Mouse (Mus musculus) CH12.LX (cell line): Measurements from ENCODE around the gene Optc. TPM values are rescaled to one million over a fixed set of nuclear protein-coding genes. Genes with fewer than 3 reads are reported as not detected.

Source experiments
- DNase-seq: peaks from one replicate; pipeline ENCODE4 v3.0.0-alpha.2; 2013; ENCODE audit errors: extremely low read depth
- H3K27ac ChIP-seq: 2 replicates; pipeline ENCODE4 v1.5.1; 2012; ENCODE audit warnings: low read depth, mild to moderate bottlenecking, control low read depth, moderate library complexity; ENCODE audit not compliant: insufficient read depth
- H3K27me3 ChIP-seq: replicated peaks from 2 replicates; pipeline ENCODE3; 2012; ENCODE audit warnings: inconsistent platforms
- H3K36me3 ChIP-seq, 2 experiments: replicated peaks in 1 of 2; 2 replicates each; pipeline versions ENCODE3 to v1.6.1; 2012; ENCODE audit warnings: inconsistent platforms in 1 of 2, low read length in 1 of 2, mild to moderate bottlenecking in 1 of 2, mixed read lengths in 1 of 2, moderate library complexity in 1 of 2; ENCODE audit not compliant: control insufficient read depth in 1 of 2, insufficient read depth in 1 of 2
- H3K4me1 ChIP-seq, 2 experiments: 2 replicates each; pipeline ENCODE4 v1.6.1; 2012; ENCODE audit warnings: inconsistent platforms in 1 of 2, moderate library complexity in 1 of 2; ENCODE audit not compliant: insufficient read depth in 2 of 2, control insufficient read depth in 1 of 2
- H3K4me2 ChIP-seq: 2 replicates; pipeline ENCODE4 v1.6.1; 2012; ENCODE audit warnings: low read depth, mild to moderate bottlenecking, control low read depth; ENCODE audit not compliant: poor library complexity, insufficient read depth, severe bottlenecking
- H3K4me3 ChIP-seq, 3 experiments: fragments of 150-350 bp in 1 of 3; sonication (generic) in 1 of 3; replicated peaks in 1 of 3; 2 replicates each; pipeline versions ENCODE3 to v1.5.1; 2011 to 2012; ENCODE audit warnings: low read depth in 2 of 3, low read length in 2 of 3, mild to moderate bottlenecking in 2 of 3, moderate library complexity in 2 of 3, control low read depth in 1 of 3, improper control_type of control experiment in 1 of 3, inconsistent platforms in 1 of 3, mixed read lengths in 1 of 3; ENCODE audit not compliant: poor library complexity in 1 of 3
- H3K79me2 ChIP-seq: replicated peaks from 2 replicates; pipeline ENCODE4 v1.6.1; 2012; ENCODE audit warnings: mild to moderate bottlenecking, moderate library complexity; ENCODE audit not compliant: control insufficient read depth, poor library complexity, insufficient read depth, severe bottlenecking; ENCODE audit errors: extremely low read depth
- H3K9ac ChIP-seq: 2 replicates; pipeline ENCODE4 v1.6.1; 2012; ENCODE audit warnings: low read depth, mild to moderate bottlenecking, control low read depth, moderate library complexity; ENCODE audit not compliant: insufficient read depth
- H3K9me3 ChIP-seq: replicated peaks from 2 replicates; pipeline ENCODE3; 2012; ENCODE audit warnings: low read length, inconsistent platforms, mixed read lengths
- BHLHE40 ChIP-seq: IDR thresholded peaks from 2 replicates; pipeline ENCODE4 v1.6.1; 2011; ENCODE audit warnings: mild to moderate bottlenecking, low read depth, low read length, improper control_type of control experiment
- CTCF ChIP-seq, 2 experiments: IDR thresholded peaks in 1 of 2; conservative IDR thresholded peaks in 1 of 2; 2 replicates each; pipeline ENCODE4 v1.5.1; 2011 to 2012; ENCODE audit warnings: low read depth in 2 of 2, low read length in 2 of 2, improper control_type of control experiment in 1 of 2, inconsistent platforms in 1 of 2, mild to moderate bottlenecking in 1 of 2, moderate library complexity in 1 of 2
- ELF1 ChIP-seq: IDR thresholded peaks from 2 replicates; pipeline ENCODE4 v1.6.1; 2014; ENCODE audit warnings: low read depth, mild to moderate bottlenecking, inconsistent platforms, low read length, improper control_type of control experiment
- EP300 ChIP-seq: IDR thresholded peaks from 2 replicates; pipeline ENCODE4 v1.6.1; 2011; ENCODE audit warnings: low read length, improper control_type of control experiment
- ETS1 ChIP-seq: conservative IDR thresholded peaks from 2 replicates; pipeline ENCODE4 v1.6.1; 2012; ENCODE audit warnings: low read depth, mild to moderate bottlenecking, inconsistent platforms, low read length, improper control_type of control experiment, moderate library complexity
- IRF4 ChIP-seq: IDR thresholded peaks from 2 replicates; pipeline ENCODE4 v1.6.1; 2014; ENCODE audit warnings: low read depth, mild to moderate bottlenecking, inconsistent platforms, low read length, improper control_type of control experiment
- JUN ChIP-seq: IDR thresholded peaks from 2 replicates; pipeline ENCODE4 v1.6.1; 2011; ENCODE audit warnings: low read depth, mild to moderate bottlenecking, low read length, improper control_type of control experiment, moderate library complexity; ENCODE audit not compliant: insufficient read depth
- JUND ChIP-seq: conservative IDR thresholded peaks from 2 replicates; pipeline ENCODE4 v1.6.1; 2011; ENCODE audit warnings: low read depth, low read length, improper control_type of control experiment
- KAT2A ChIP-seq: IDR thresholded peaks from 2 replicates; pipeline ENCODE4 v1.6.1; 2012; ENCODE audit warnings: low read length, improper control_type of control experiment, inconsistent platforms; ENCODE audit not compliant: insufficient replicate concordance
- MAFK ChIP-seq: IDR thresholded peaks from 2 replicates; pipeline ENCODE4 v1.6.1; 2011; ENCODE audit warnings: low read length, improper control_type of control experiment; ENCODE audit not compliant: insufficient replicate concordance
- MEF2A ChIP-seq: IDR thresholded peaks from 2 replicates; pipeline ENCODE4 v1.6.1; 2014; ENCODE audit warnings: low read depth, mild to moderate bottlenecking, inconsistent platforms, low read length, improper control_type of control experiment, borderline replicate concordance
- MXI1 ChIP-seq: IDR thresholded peaks from 2 replicates; pipeline ENCODE4 v1.6.1; 2011; ENCODE audit warnings: mild to moderate bottlenecking, low read depth, low read length, improper control_type of control experiment
- MYC ChIP-seq: IDR thresholded peaks from 2 replicates; pipeline ENCODE4 v1.6.1; 2011; ENCODE audit warnings: low read depth, mild to moderate bottlenecking, improper control_type of control experiment, low read length
- NELFE ChIP-seq: IDR thresholded peaks from 2 replicates; pipeline ENCODE4 v1.6.1; 2011; ENCODE audit warnings: low read depth, low read length, improper control_type of control experiment
- PAX5 ChIP-seq: IDR thresholded peaks from 2 replicates; pipeline ENCODE4 v1.6.1; 2012; ENCODE audit warnings: low read length, inconsistent platforms, mixed read lengths
- POLR2AphosphoS2 ChIP-seq: IDR thresholded peaks from 2 replicates; pipeline ENCODE4 v1.6.1; 2011; ENCODE audit warnings: low read depth, low read length, improper control_type of control experiment
- SIN3A ChIP-seq: IDR thresholded peaks from 2 replicates; pipeline ENCODE4 v1.6.1; 2012; ENCODE audit warnings: low read length, improper control_type of control experiment, inconsistent platforms
- TCF12 ChIP-seq: IDR thresholded peaks from 2 replicates; pipeline ENCODE4 v1.6.1; 2014; ENCODE audit warnings: low read depth, mild to moderate bottlenecking, inconsistent platforms, low read length, improper control_type of control experiment
- UBTF ChIP-seq: IDR thresholded peaks from 2 replicates; pipeline ENCODE4 v1.6.1; 2012; ENCODE audit warnings: low read depth, mild to moderate bottlenecking, inconsistent platforms, low read length, improper control_type of control experiment, moderate library complexity
- USF1 ChIP-seq: IDR thresholded peaks from 2 replicates; pipeline ENCODE4 v1.6.1; 2014; ENCODE audit warnings: low read depth, mild to moderate bottlenecking, inconsistent platforms, low read length, improper control_type of control experiment
- dilution Hi-C: fragments of 300-500 bp; cut with MboI; formaldehyde crosslinking; loops from 2 replicates; pipeline ENCODE4 v1.14.3; 2020; ENCODE audit warnings: low sequenced_read_pairs; ENCODE audit not compliant: extremely low pct_unique_long_range_greater_than_20kb, extremely low pct_ligation_motif_present
- in situ Hi-C: fragments of 300-500 bp; cut with MboI; formaldehyde crosslinking; loops from 3 replicates; pipeline ENCODE4 v1.14.3; 2019; ENCODE audit warnings: low sequenced_read_pairs, low pct_ligation_motif_present, low pct_unique_long_range_greater_than_20kb, mixed read lengths
- polyA plus RNA-seq: library from polyadenylated mRNA; unstranded; fragments of >175 nt; gene quantifications from 2 replicates; pipeline ENCODE4 v1.2.1, GENCODE M21; 2012; ENCODE audit warnings: low read depth; ENCODE audit not compliant: insufficient read length
- total RNA-seq, 2 experiments: library from RNA; depleted of rRNA; stranded (reverse); fragments of 300-350 nt in 1 of 2; fragments of >200 nt in 1 of 2; gene quantifications; 2 replicates each; pipeline ENCODE4 v1.2.3; 2012 to 2014

The Optc gene
- total and polyA plus RNA-seq, 3 experiments = not detected

DNA sequence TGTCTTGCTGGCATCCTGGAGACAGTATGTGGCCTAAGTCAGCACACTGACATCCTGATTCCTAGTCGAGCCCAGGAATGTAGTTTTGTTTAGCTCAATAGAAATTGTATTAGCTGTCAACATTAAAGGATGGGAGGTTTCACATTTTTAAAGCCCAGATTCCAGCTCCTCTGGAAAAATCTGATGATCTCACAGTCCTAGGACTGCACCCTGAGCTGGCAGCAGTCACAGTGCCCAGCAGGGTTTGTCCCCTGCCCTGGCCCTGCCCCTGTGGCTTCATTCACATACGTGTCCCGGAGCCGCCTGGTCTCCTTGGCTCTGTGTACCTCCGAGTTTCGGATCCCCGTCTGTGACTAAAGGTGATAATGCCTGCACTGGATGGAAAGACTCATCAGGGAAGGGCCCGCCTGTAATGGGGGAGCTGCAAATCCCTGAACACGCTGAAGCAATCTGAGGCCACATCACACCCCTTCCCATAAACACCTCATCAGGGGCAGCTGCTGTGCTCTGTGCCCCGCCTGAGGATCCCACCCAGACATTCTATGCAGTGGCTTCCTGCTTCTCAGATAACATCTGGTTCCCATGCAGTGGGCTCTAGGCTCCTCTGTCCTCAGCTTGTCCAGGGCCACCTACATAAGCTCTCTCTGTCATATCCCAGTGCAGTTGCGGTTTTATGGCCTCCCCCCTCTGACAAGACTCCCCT lies 33.5 kb upstream of the Optc start:
- Histone ChIP-seq H3K9me3 (peaks cover 9% of the 10 kb centered on the region), H3K4me1 (no peaks in the 10 kb centered on the region; a peak in 1 of 4 replicates), H3K27ac (no peak overlapping the region), H3K27me3 (peaks cover 76% of the 10 kb centered on the region), H3K9ac (no peak overlapping the region), H3K36me3 (no peaks in the 10 kb centered on the region), H3K79me2 (no peaks in the 10 kb centered on the region), H3K4me3 (no peak overlapping the region), H3K4me2 (no peak overlapping the region)
- TF ChIP-seq PAX5 = no peak
- no peak for TF ChIP-seq SIN3A
- no peak for TF ChIP-seq MEF2A
- TF ChIP-seq USF1 = no peak
- no peak for TF ChIP-seq KAT2A
- TF ChIP-seq POLR2AphosphoS2 = no peak
- TF ChIP-seq ETS1 = no peak
- no peak for TF ChIP-seq ELF1
- TF ChIP-seq MYC = no peak
- TF ChIP-seq CTCF (conservative IDR thresholded peaks at IDR 0.05 in 1 of 2, IDR thresholded peaks at IDR 0.05 in 1 of 2; ENCODE audit: low read depth in 2 of 2, low read length in 2 of 2) = no peak
- no peak for TF ChIP-seq NELFE
- no peak for TF ChIP-seq IRF4
- TF ChIP-seq MXI1 = no peak
- no peak for TF ChIP-seq MAFK
- TF ChIP-seq TCF12 = no peak
- no peak for TF ChIP-seq UBTF
- no peak for TF ChIP-seq JUN
- TF ChIP-seq BHLHE40 = no peak
- no peak for TF ChIP-seq JUND
- TF ChIP-seq EP300 = no peak
- dilution Hi-C loops = no loop called here
- DNase-seq = no peak
- in situ Hi-C loops = no loop called here

DNA sequence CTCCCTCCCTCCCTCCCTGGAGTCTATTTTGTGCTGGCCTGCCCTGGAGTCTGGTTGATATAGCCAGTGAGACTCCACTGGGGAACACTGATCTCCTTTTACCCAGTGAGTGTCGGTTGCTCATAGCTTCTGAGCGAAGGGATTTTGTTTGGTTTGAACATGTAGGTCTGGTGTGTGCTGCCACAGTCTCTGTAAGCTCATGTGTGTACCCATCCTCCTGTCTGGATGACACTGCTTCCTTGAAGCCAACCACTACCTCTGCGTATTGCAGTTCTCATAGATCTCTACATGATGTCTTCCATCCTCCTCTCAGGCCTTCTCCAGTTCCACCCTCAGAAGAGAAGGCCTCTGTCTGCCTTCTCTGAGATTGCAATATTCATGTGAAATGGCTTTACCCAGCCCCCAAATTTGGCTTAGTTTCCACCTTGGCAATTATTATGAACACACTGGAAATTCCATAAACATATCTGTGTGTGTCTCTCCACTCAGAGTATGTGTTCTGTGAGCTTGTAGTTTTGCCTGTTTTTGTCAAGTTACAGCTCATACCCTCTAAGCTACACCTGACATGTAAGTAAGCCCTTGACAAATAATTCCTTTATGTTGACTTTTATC lies 32.8 kb upstream of the Optc start:
- H3K4me1 ChIP-seq = no peaks in the 10 kb centered on the region; a peak in 1 of 4 replicates
- in situ Hi-C loops = no loop called here
- no peaks in the 10 kb centered on the region for H3K36me3 ChIP-seq

More for the DNA sequence above, 32.8 kb upstream of the Optc start:
- Histone ChIP-seq H3K27ac (no peak overlapping the region), H3K4me3 (no peak overlapping the region), H3K4me2 (no peak overlapping the region), H3K27me3 (peaks cover 72% of the 10 kb centered on the region), H3K9ac (no peak overlapping the region), H3K9me3 (peaks cover 16% of the 10 kb centered on the region), H3K79me2 (no peaks in the 10 kb centered on the region)
- TF ChIP-seq CTCF (conservative IDR thresholded peaks at IDR 0.05 in 1 of 2, IDR thresholded peaks at IDR 0.05 in 1 of 2; ENCODE audit: low read depth in 2 of 2, low read length in 2 of 2) (no peak), NELFE (no peak)
- dilution Hi-C loops = no loop called here
- no peak for DNase-seq
